Mouse (Mus musculus) cerebellum, adult 2 months (tissue): ENCODE measurements around the gene Spindoc.

ENCODE experiments used
- CTCF ChIP-seq: fragments of 200-500 bp; IDR thresholded peaks from 2 replicates; pipeline ENCODE4 v1.5.1; 2011; ENCODE audit warnings: low read depth, mild to moderate bottlenecking, control low read depth, low read length, moderate library complexity, borderline replicate concordance; ENCODE audit not compliant: insufficient read depth
- POLR2A ChIP-seq: fragments of 200-500 bp; IDR thresholded peaks from 2 replicates; pipeline ENCODE4 v1.6.1; 2011; ENCODE audit warnings: low read length, control low read depth, borderline replicate concordance; ENCODE audit not compliant: insufficient read depth

DNA sequence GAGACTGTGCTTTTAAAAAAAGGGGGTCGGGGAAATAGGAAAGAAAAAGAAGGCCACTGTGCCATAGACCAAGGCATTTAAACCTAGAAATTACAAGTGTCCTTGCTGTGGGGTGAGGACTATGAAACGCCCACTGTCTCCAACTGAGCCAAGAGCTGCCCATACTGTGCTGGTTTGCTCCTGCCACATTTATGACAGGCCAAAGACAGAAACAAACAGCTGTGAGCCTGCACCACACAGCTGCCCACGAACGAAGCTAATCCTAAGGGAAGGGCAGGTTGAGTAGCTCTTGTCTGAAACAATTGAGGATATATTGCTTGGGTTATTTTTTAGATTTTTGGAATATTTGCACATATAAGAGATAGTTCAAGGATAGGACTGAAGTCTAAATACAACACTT, 66.0 kb downstream of the Spindoc start:
- no peak for TF ChIP-seq POLR2A
- no peak for TF ChIP-seq CTCF
